Mouse (Mus musculus): ENCODE data around the gene Sco1.
A peak's percentile ranks its signal among the peaks of the same experiment; 100 is the strongest.
"Not testable (repeated sequence)": the region's sequence is repeated elsewhere in the genome, so short reads cannot be mapped to it uniquely, and the experiment has no call there.

Sco1 gene

DNA sequence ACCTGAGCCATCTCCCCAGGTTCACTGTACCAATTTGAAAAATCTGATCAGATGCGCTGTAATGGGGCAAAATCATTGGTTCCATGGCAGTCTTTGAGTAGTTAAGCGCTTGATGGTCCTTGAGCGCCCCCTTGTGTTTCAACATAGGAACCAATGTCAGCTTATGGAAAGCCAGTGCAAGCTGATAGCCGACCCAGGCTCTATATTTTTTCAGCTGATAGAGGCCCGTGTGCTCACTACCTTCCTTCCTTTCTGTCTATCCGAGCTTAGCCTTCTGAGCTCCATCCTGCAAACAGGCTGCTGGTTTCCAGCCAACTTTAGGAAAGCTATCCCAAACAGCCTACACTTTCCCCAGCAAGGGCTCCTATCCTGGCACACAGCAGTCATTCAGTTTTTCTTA lies 33.0 kb downstream of the Sco1 start:
- peak; percentile 51 for DNase-seq (ENCODE audit: low read depth, low spot score)

DNA sequence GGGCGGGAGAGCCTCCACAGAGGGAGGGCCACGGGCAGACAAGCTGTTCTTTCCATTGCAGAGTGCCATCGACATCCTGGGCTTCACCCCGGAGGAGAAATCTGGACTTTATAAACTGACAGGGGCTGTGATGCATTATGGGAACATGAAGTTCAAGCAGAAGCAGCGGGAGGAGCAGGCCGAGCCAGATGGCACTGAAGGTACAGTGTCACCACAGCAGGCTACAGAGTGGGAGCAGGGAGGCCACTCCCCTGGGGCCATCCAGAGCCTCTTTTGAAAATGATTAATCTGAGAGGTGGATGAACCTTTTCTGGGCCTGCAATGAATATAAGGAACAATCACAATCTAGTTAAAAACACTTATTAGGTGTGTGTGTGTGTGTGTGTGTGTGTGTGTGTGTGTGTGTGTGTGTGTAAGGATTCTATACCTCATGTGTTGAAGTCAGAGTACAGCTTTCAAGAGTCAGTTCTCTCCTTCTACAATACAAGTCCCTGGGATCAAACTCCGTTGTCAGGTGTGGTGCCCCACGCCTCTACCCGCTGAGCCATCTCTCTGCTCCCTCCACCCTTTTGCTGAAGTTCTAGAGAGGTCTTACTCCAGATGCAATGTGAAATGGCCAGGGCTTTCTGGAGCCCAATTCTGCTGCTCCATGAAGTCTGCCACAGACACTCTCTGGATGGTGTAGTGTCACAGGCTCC lies 34.1 kb downstream of the Sco1 start:
- DNase-seq (ENCODE audit: low read depth, low spot score) = no peak

DNA sequence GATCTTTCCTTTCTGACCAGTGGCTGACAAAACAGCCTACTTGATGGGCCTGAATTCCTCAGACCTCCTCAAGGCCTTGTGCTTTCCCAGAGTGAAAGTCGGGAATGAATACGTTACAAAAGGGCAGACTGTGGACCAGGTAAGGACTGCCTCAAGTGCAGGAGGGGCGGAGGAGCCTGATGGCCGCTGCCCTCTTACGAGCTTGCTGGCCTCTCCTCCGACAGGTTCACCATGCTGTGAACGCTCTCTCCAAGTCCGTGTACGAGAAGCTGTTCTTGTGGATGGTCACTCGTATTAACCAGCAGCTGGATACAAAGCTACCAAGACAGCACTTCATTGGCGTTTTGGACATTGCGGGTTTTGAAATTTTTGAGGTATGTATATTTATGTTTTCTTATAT lies 34.8 kb downstream of the Sco1 start:
- no peak for DNase-seq (ENCODE audit: low read depth, low spot score)

DNA sequence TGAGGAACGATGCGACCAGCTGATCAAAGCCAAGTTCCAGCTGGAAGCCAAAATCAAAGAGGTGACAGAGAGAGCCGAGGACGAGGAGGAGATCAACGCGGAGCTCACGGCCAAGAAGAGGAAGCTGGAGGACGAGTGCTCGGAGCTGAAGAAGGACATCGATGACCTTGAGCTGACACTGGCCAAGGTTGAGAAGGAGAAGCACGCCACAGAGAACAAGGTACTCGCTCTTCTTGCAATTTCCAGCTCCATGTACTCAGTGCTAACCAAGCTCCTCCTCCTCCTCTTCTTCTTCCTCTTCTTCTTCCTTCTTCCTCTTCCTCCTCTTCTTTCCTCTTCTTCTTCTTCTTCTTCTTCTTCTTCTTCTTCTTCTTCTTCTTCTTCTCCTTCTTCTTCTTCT lies 39.9 kb downstream of the Sco1 start:
- not testable (repeated sequence) for DNase-seq (ENCODE audit: low read depth, low spot score)

DNA sequence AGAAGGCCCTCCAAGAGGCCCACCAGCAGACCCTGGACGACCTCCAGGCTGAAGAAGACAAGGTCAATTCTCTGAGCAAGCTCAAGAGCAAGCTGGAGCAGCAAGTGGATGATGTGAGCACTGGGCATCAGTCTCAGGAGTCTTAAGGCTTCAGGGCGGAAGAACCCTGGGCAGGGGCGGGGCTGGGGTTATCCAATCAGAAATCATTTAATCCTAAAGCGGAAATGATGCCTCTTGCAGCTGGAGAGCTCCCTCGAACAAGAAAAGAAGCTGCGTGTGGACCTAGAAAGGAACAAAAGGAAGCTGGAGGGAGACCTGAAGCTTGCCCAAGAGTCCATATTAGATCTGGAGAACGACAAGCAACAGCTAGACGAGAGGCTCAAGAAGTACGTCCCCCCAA lies 40.7 kb downstream of the Sco1 start:
- DNase-seq (ENCODE audit: low read depth, low spot score) = no peak

DNA sequence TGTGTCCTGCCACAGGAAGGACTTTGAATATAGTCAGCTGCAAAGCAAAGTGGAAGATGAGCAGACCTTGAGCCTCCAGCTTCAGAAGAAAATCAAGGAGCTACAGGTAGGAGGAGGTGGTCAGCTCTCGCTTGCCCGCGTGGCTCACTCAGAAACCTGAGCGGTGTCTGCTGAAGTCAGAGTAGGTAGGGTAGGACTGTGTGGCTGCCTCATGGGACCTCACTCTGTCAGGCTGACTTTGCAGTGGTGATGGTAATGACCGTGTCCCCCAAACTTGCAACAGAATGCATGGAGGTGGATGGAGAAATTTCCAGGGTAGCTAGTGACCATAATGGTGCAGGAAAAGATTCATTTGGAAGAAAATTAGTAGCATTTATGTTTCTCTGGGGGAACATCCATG lies 41.2 kb downstream of the Sco1 start:
- no peak for DNase-seq (ENCODE audit: low read depth, low spot score)

DNA sequence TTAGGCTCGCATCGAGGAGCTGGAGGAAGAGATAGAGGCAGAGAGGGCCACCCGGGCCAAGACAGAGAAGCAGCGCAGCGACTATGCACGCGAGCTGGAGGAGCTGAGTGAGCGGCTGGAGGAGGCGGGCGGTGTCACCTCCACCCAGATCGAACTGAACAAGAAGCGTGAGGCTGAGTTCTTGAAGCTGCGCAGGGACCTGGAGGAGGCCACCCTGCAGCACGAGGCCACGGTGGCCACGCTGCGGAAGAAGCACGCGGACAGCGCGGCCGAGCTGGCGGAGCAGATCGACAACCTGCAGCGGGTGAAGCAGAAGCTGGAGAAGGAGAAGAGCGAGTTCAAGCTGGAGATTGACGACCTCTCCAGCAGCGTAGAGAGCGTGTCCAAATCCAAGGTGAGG lies 42.0 kb downstream of the Sco1 start:
- no peak for DNase-seq (ENCODE audit: low read depth, low spot score)

DNA sequence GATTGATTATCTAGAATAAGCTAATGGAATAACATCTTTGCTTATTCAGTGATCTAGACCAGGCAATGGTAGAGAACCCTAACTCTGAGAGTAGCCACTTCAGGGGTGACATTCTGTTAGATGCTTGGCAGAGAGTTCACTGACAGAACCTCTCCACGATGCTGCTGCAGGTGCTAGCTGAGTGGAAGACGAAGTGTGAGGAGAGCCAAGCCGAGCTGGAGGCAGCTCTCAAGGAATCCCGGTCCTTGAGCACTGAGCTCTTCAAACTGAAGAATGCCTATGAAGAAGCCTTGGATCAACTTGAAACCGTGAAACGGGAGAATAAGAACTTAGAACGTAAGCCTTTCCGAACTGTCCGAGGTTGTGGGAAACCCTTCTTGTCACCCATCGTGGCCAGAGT lies 45.2 kb downstream of the Sco1 start:
- DNase-seq (ENCODE audit: low read depth, low spot score) = no peak

DNA sequence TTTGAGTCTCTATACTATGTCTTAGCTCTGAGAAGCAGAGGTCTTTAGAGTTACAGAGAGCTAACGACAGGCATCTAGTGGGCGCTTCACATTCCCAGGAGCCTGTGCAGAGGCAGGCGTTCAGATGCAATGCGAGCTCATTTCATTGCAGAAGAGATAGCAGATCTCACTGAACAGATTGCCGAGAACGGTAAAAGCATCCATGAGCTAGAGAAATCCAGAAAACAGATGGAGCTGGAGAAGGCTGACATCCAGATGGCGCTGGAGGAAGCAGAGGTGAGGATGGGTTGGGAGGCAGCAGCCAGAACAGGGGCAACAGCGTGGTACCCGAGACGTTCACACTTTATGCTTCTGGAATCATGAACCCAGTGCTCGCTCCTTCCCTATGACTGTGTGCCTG lies 46.0 kb downstream of the Sco1 start:
- no peak for DNase-seq (ENCODE audit: low read depth, low spot score)

DNA sequence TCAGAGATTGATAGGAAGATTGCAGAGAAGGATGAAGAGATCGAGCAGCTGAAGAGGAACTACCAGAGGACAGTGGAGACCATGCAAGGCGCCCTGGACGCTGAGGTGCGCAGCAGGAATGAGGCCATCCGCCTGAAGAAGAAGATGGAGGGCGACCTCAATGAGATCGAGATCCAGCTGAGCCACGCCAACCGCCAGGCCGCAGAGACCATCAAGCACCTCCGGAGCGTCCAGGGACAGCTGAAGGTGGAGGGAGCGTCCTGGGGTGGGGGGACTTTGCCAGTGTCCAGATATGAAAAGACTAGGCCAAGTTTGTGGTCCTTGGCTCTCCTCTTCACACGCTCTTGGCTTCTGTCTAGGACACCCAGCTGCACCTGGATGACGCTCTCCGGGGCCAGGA lies 46.8 kb downstream of the Sco1 start:
- DNase-seq (ENCODE audit: low read depth, low spot score) = no peak

DNA sequence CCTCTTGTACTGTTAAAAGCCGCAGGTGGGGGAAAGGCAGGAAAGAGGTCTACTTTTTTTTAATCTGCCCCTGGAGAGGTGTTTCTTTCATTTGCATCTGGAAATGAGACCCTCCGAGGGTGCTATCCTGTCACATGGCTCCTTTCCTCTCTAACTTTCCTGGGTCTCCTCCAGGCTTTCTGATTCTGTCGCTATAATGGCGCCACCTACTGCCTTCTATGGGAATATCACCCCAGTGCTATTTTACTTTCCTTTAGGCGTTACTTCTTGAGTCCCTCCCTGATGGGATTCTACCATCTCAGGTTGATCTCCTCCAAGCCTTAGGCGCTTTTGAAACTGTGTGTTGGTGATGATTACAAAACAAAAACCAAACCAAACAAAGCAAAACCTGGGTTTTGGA lies 47.7 kb downstream of the Sco1 start:
- no peak for DNase-seq (ENCODE audit: low read depth, low spot score)

DNA sequence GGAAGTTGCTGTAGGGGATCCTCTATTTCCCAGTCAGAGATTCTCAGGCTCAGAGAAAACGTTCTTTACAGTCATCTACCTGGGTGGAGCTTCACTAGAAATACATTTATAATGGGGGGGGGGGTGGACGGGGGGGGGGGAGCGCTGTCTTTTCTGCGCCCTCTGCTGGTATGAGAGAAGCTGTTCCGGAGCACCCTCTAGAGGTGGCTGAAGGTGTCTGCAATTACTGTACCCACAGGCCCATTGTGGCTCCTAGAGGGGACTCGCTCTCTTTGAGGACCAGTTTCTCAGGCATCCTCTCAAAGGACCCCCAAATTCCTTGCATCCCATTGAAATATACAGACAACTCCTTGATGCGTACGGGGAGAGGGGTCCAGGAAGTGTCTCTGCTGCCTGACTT lies 49.2 kb downstream of the Sco1 start:
- DNase-seq (ENCODE audit: low read depth, low spot score) = no peak

DNA sequence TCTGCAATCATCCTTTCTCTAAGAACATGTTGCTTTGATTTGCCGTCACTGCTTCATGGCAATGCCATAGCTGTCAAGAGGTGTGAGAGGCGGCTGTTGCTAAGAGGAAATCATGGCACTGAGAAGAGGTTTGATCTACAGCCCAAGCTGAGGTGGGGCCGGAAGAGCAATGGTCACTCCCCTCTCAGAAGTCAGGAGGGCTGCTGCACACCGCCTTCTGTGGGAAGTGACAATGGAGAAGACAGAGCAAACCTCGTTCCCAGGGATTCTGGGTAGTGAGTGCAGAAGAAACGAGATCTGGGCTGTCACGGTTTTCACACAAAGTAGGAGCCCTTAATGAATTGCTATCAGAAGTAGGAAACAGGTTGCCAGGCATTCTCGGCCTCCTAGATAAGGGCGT lies 50.8 kb downstream of the Sco1 start:
- no peak for DNase-seq (ENCODE audit: low read depth, low spot score)

DNA sequence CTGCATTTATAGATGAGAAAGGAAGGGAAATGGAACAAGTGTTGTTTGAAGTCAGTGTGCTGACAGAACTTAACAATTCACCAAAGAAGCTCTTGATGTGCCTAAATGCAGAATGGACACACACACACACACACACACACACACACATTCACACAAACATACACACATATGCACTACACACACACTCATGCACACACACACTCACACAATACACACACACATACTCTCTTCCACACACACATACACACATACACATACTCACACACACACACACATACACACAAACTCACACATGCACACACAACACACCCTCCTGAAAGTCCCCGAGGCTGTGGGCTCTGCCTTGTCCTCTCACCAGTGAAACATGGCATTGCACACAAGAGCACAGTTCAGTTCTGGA lies 51.8 kb downstream of the Sco1 start:
- no peak for DNase-seq (ENCODE audit: low read depth, low spot score)

DNA sequence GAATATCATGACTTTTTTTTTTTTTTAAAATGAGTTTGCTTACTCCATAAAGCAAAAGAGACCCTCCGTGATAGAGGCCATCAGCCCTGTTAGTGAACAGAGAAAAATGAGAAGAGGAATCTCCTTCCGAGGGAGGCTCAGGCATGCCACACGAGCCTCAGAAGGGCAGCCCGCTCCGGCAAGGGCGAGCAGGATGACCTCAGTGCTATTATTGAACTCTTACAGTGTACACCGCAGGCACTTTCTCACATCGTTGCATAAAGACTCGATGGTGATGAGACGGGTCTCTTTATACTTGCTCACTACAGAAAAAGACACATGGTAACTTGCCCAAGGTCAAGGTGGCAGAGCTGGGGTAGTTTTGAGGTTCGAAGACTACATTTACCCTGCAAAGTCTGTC lies 52.2 kb downstream of the Sco1 start:
- no peak for DNase-seq (ENCODE audit: low read depth, low spot score)

DNA sequence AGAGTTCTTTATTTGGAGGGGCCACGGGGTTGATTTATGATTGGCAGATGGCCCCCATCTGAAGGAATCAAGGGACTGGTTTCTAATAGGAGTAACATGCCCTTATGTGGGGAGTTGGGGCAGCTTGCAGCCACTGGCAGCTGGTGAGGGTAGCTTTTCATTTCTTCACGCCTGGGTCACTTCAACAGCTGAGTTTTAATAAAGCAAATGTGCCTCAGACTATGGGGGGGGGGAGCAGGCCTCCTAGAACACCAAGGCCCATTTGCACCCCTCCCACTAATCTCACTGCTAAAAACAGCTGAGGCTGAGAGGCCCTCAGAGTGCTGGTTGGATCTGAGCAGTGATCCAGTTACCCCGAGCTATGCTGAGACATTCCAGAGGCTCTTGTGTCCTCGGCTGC lies 53.2 kb downstream of the Sco1 start:
- no peak for DNase-seq (ENCODE audit: low read depth, low spot score)

DNA sequence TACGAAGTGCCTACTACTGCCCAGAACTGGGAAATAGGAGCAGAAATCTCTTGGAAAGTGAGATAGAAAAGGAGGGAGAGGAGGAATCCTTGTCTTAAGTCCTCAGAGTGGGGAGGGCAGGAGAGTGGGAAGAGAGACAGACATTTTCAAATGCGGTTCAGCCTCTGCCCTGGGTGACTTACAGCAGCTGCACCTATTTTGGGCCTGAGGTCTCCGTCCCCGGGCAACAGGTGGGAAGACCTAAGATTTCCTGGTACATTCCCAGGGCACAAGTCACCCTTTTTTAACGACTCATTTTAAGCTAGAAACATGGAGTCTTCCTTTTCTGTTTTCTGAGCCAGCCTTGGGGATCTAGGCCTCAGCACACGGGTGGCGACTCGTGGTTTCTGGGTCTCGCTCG lies 54.5 kb downstream of the Sco1 start:
- DNase-seq (ENCODE audit: low read depth, low spot score) = no peak

DNA sequence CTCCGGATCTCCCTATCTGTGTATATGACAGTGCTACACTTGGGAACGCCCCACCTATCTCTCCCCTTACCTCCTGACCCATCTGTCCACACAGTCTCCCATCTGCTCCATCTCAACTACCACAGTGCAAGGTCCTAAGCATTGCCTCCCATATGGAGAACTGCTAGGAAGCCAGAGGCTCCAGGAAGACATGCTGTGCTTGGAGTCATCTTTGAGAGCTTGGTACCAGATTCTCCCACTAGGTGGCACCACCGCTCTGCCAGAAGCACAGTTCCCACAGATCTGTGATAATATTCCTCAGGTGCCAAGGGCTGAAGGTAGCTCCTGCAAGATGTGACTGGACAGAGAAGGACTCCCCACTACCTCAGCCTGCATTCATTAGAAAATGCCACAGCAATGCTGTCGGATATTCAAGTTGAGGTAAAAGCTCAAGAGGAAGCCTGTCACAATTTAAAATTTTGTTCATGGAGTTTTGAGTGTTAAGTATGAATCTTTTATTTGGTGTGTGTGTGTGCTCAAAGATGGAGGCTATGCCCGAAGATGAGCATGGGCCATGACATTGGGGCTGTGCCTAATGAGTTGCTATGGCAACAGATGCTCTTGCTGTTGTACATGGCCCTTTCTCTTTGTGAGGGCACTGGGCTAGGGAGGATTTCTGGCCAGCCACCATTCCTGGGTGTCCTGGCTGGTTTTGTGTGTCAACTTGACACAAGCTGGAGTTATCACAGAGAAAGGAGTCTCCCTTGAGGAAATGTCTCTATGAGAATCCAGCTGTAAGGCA lies 57.9 kb downstream of the Sco1 start:
- DNase-seq (ENCODE audit: low read depth, low spot score) = no peak

DNA sequence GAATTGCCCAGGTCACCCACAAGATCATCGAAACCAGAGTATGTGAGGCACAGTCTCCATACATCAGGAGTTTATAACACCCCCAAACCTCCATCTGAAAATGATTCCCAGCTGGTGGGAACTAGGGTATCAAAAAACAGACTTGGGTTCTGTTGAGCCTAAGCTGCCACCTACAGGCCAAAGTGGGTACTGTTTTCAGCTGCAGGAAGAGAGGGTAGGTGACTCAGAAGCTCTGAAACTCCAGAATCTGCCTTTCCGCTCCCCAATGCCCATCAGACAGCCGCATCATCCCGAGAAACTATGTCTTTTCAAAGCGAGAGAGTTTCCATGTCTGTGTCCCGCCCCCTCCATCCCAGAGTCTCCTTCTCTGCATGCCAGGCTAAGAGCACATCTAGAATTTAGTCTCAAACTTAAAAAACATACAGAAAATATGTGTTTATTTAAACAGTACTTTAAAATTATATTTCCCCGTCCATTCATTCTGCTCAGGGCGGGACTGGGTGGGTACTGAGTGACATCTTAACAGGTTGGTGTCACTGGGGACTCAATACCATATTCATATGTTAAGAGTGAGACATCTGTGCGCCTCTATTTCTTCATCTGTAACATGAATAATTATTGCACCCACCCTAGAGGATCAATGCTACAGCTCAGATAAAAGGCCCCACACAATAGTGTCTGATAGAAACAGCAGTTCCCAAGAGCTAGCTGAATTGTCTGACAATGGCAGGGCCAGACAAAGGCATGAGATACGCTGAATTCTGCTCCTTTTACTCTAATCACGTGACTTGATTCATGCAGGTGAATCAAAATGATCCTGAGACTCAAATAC lies 59.8 kb downstream of the Sco1 start:
- DNase-seq (ENCODE audit: low read depth, low spot score) = no peak

DNA sequence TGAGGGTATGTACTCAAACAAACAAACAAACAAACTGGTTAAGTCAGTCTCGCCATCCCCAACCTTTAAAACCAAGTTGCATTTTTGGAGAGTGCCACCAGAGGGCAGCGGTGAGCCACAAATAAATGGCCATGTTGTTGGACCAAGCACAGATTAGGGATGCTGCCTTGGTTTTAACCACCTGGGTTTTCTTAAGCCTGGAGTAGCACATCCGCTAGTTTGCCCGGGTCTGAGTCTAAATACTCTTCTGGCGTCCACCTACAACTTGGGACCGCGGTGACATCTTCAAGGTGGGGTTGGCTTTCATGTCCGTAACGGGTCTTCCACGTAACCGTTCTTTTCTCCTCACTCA lies 60.4 kb downstream of the Sco1 start:
- no peak for DNase-seq (ENCODE audit: low read depth, low spot score)

DNA sequence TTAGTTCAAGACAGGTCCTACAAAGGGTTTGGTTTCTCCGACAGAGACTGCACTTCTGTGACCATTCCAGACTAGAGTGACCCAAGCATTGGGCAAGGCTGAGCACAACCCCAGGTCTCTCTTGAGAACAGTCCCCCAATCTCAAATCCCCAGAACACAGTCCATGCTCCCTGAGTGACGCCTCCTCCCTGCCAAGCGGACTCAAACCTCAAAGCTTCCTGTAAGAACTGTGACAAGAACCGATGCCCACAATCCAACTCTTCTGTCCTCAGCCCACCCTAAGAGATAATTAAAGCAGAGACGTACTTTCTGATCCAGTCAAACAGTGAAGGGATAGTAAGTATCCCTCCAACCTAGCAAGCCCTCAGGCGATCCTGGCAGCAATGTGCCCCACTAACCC lies 60.9 kb downstream of the Sco1 start:
- DNase-seq (ENCODE audit: low read depth, low spot score) = no peak

DNA sequence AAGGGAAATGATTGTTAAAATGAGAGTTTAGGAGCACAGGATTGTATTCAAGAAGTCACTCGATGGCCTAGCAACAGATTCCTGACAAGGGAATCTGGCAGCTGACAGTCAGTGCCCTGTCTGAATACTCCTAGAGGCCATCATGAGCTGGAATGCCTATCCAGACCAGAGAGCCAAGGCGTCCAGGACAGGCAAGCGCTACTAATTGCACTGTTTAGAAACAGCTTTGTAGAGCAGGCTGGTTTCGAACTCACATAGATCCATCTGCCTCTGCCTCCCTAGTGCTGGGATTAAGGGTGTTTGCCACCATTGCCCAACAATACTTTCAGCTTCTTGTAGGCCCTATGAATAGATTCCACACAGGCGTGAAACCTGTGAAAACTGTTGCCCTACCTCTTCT lies 61.8 kb downstream of the Sco1 start:
- no peak for DNase-seq (ENCODE audit: low read depth, low spot score)

DNA sequence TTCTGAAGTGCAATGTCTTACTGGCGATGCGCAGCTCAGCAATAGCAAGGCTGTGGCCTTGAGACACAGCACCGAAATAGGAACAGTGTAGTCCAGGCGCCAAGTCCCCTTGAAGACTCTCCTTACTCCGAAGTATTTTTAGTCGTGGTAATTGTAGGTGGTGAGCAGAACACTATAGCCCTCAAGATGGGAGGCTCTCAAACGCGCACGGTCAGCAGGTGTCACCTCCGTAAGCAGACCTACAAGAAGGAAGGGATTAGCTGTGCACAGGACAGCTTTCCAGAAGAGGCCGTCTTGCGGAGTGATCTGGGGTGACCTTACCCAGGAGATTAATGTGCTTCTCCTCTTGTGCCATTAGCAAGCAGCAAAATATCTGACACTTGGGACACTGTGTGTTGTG lies 62.4 kb downstream of the Sco1 start:
- DNase-seq (ENCODE audit: low read depth, low spot score) = no peak
